Mouse (Mus musculus): Measurements from ENCODE around the gene Tpgs1.

The Tpgs1 gene

DNA sequence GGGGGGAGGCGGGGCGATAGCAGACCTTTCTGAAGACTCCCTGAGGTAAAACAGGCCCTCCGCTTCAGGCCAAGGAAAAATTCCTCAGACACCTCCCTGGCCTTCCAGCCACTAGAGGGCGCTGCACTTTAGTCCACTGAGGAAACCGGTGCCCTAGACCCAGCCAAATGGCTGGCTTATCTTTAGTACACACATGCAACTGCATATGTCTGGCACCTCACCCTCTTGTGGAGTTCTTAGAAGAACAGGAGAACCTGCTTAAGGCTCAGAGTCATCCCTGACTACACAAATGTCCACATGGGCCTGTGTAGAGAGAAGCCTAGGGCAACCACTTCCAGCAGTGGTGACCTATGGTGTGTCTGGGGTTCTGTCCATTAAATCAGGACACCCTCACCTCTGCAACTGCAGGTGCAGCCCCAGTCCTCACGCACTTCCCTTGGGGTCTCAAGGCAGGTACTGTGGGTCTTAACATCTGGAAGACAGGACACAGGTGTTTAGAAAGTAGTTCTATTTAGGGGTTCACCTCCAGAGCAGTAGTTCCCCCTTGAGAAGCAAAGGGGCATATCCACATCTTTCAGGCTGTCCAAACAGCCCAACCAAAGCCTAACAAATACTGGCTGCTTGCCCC lies 43.4 kb downstream of the Tpgs1 start:
- peak; percentile 86 for DNase-seq (ENCODE audit: low read depth, low spot score)

- DNase-seq (ENCODE audit: low read depth, low spot score): no peak
These were observed 44.0 kb downstream of the Tpgs1 start for GRCm38 (mm10) chr10:79713163-79713562.

GRCm38 (mm10) chr10:79714996-79715395 lies 45.8 kb downstream of the Tpgs1 start:
- DNase-seq (ENCODE audit: low read depth, low spot score): no peak

- DNase-seq (ENCODE audit: low read depth, low spot score): no peak
These were observed 47.3 kb downstream of the Tpgs1 start, which contains the start of gene Hcn2 for GRCm38 (mm10) chr10:79716254-79716987. Gene Hcn2 (plus strand): TSS chr10:79716634.

GRCm38 (mm10) chr10:79716988-79717355 lies 47.8 kb downstream of the Tpgs1 start:
- DNase-seq (ENCODE audit: low read depth, low spot score): no peak

DNA sequence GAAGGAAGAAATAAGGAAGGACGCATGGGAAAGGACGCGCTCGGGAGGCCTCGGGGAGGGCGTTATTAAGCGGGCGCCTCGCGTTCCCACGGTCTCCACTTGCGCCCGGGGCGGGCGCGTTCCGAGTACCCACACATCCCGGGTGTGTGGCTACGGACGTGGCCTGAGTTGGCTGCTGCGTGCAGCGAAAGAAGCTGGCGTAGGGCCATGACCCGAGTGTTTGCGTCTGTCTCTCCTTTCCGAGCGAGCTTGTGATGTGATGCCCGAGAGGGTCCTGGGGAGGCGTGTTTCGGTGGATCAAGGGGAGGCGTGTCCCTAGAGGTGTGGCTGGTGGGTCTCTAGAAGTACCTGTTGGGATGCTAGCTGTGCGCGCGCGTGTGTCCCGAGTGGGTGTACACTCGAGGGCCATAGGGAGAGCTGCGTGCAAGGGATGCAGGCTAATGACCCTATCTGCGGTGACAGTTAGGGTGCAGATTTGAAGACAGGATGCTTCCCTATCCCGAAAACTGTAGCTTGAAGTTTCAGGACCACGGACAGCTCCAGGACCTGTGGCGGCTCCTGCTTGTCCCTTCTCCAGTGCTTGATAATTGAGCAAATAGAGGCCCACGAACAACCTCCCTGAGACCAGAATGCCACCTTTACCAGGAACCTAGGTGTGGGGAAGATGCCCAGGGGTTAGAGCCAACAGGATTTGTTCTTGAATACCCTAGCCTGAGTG lies 48.6 kb downstream of the Tpgs1 start:
- peak; percentile 81 for DNase-seq (ENCODE audit: low read depth, low spot score)

DNA sequence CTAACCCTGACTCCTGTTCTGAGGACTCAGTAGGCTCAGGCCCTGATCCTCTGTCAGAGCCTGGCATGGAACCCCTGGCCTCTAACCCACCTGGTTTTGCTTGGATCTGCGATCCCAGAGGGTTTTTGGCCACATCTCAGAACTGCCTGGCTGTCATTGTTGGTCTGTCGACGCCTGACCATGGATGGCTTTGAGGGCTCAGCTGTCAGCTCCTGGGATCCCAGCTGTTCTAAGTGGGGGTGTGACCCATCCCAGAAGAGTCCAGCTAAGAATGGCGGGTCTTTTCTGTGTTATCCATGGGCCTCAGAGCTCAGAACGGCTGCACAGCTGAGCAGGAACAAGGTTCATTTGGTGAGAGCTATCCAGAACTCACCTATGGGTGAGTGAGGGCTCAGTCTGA lies 51.9 kb downstream of the Tpgs1 start:
- DNase-seq (ENCODE audit: low read depth, low spot score): no peak

- DNase-seq (ENCODE audit: low read depth, low spot score): no peak
These were observed 53.9 kb downstream of the Tpgs1 start for GRCm38 (mm10) chr10:79723047-79723446.

GRCm38 (mm10) chr10:79723692-79724091 lies 54.5 kb downstream of the Tpgs1 start:
- DNase-seq (ENCODE audit: low read depth, low spot score): no peak
